Mouse (Mus musculus): ENCODE data around the gene Lama4. TPM values are rescaled to one million over a fixed set of nuclear protein-coding genes. Genes with fewer than 3 reads are reported as not detected.

Lama4 gene
- total and polyA plus RNA-seq, 3 experiments, result not detected

DNA sequence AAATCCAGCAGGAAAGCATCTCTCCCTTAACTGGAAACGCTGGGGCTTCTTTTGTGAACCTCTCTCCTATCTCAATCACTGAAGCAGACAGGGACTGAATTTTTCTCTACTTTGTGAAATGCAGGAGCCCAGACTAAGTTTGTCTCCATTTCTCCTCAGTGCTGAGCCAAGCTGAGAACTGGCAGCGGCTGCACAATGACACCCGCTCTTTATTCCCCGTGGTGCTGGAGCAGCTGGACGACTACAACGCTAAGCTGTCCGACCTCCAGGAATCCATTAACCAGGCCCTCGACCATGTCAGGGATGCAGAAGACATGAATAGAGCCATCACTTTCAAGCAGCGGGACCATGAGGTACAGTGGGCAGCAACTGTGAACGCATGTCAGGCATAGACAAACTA lies 82.5 kb downstream of the Lama4 start:
- no peaks in the 10 kb centered on the region for H3K79me2 ChIP-seq (ENCODE audit: control insufficient read depth, insufficient read depth, low read length, poor library complexity)
- H3K27me3 ChIP-seq (ENCODE audit: control insufficient read depth in 1 of 2, insufficient read depth in 2 of 2, low read length in 2 of 2), result peaks cover 0 to 1% of the 10 kb centered on the region in 2 experiments; a peak in 1 of 4 replicates
- H3K4me3 ChIP-seq (ENCODE audit: control insufficient read depth in 1 of 2, insufficient read depth in 1 of 2, low read depth in 2 of 2, low read length in 2 of 2), result no peak overlapping the region
- H3K36me3 ChIP-seq (ENCODE audit: control insufficient read depth in 1 of 2, insufficient read depth in 2 of 2, low read length in 2 of 2), result no peaks in the 10 kb centered on the region
- no peak overlapping the region for H3K27ac ChIP-seq (ENCODE audit: control insufficient read depth, low read depth, low read length)
- no peaks in the 10 kb centered on the region for H3K9me3 ChIP-seq (replicated peaks; ENCODE audit: insufficient read depth, low read length)
- H3K9ac ChIP-seq (ENCODE audit: control insufficient read depth, low read depth, low read length, poor library complexity, severe bottlenecking), result no peak overlapping the region
- TF ChIP-seq TCF12 (IDR thresholded peaks at IDR 0.05; ENCODE audit: low read depth, low read length) (no peak), ZNF384 (IDR thresholded peaks at IDR 0.05; ENCODE audit: low read depth, low read length) (no peak), BHLHE40 (IDR thresholded peaks at IDR 0.05; ENCODE audit: borderline replicate concordance, low read depth, low read length) (no peak), MYC (IDR thresholded peaks at IDR 0.05; ENCODE audit: low read depth, low read length) (no peak), ZKSCAN1 (IDR thresholded peaks at IDR 0.05; ENCODE audit: low read depth, low read length) (no peak), JUND (IDR thresholded peaks at IDR 0.05; ENCODE audit: low read depth, low read length) (no peak), UBTF (IDR thresholded peaks at IDR 0.05; ENCODE audit: borderline replicate concordance, insufficient read depth, low read depth, low read length) (no peak), MAFK (IDR thresholded peaks at IDR 0.05; ENCODE audit: borderline replicate concordance, low read depth, low read length) (no peak), GABPA (IDR thresholded peaks at IDR 0.05; ENCODE audit: low read depth, low read length) (no peak), MAZ (IDR thresholded peaks at IDR 0.05; ENCODE audit: low read depth, low read length) (no peak), HCFC1 (IDR thresholded peaks at IDR 0.05; ENCODE audit: low read depth, low read length) (no peak), MAX (IDR thresholded peaks at IDR 0.05; ENCODE audit: low read length) (no peak), RAD21 (IDR thresholded peaks at IDR 0.05; ENCODE audit: low read depth, low read length) (no peak)
- DNase-seq (ENCODE audit: low read depth, low spot score), result no peak
- no peaks in the 10 kb centered on the region for H3K4me1 ChIP-seq (ENCODE audit: control insufficient read depth in 1 of 2, insufficient read depth in 2 of 2, low read length in 2 of 2)

DNA sequence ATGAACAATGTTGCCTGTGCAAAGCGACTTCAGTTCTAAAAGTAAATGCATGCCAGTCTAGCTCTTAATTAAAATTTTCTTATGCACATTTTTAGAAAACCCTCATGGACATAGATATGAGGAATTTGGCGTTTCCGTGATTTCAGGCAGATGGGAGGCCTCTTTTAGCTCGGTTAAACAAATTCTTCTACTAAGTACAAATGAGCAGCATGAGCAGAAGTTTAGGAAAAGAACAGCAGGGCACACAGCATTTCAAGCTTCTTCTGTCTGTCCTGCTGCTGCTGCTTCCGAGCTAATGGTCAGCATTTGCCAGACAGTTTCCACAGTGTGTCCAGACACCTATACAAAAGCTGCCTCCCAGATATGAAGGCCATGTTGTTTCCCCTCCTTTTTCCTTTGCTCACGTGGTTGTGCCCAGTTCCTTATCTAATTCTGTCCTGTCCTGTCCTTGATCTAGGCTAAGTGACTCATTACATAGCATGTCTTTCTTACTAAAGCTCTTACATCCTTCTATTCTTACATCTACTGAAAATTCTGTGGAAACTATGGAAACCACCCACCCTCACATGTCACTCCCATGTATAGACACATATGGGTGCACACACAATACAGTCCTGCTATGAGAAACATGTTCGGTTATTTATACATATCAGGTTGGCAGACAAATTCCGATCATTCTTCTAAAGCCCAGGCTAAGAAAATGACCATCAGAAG lies 84.4 kb downstream of the Lama4 start:
- H3K9ac ChIP-seq (ENCODE audit: control insufficient read depth, low read depth, low read length, poor library complexity, severe bottlenecking), result no peak overlapping the region
- DNase-seq (ENCODE audit: low read depth, low spot score), result no peak
- H3K4me3 ChIP-seq (ENCODE audit: control insufficient read depth in 1 of 2, insufficient read depth in 1 of 2, low read depth in 2 of 2, low read length in 2 of 2), result no peak overlapping the region
- no peaks in the 10 kb centered on the region for H3K9me3 ChIP-seq (replicated peaks; ENCODE audit: insufficient read depth, low read length)
- no peaks in the 10 kb centered on the region for H3K4me1 ChIP-seq (ENCODE audit: control insufficient read depth in 1 of 2, insufficient read depth in 2 of 2, low read length in 2 of 2)
- no peak overlapping the region for H3K27ac ChIP-seq (ENCODE audit: control insufficient read depth, low read depth, low read length)
- no peaks in the 10 kb centered on the region for H3K36me3 ChIP-seq (ENCODE audit: control insufficient read depth in 1 of 2, insufficient read depth in 2 of 2, low read length in 2 of 2)
- H3K27me3 ChIP-seq (ENCODE audit: control insufficient read depth in 1 of 2, insufficient read depth in 2 of 2, low read length in 2 of 2), result peaks cover 0 to 1% of the 10 kb centered on the region in 2 experiments; a peak in 1 of 4 replicates
- H3K79me2 ChIP-seq (ENCODE audit: control insufficient read depth, insufficient read depth, low read length, poor library complexity), result no peaks in the 10 kb centered on the region
- no peak for TF ChIP-seq MEF2A (IDR thresholded peaks at IDR 0.05; ENCODE audit: extremely low read depth, insufficient replicate concordance, low read depth, low read length, poor library complexity, severe bottlenecking)
- TF ChIP-seq E2F4 (IDR thresholded peaks at IDR 0.05; ENCODE audit: borderline replicate concordance, low read depth, low read length), result no peak

Data from MEL (cell line).